Mouse (Mus musculus): ENCODE measurements around the gene Prkci.

Prkci gene

DNA sequence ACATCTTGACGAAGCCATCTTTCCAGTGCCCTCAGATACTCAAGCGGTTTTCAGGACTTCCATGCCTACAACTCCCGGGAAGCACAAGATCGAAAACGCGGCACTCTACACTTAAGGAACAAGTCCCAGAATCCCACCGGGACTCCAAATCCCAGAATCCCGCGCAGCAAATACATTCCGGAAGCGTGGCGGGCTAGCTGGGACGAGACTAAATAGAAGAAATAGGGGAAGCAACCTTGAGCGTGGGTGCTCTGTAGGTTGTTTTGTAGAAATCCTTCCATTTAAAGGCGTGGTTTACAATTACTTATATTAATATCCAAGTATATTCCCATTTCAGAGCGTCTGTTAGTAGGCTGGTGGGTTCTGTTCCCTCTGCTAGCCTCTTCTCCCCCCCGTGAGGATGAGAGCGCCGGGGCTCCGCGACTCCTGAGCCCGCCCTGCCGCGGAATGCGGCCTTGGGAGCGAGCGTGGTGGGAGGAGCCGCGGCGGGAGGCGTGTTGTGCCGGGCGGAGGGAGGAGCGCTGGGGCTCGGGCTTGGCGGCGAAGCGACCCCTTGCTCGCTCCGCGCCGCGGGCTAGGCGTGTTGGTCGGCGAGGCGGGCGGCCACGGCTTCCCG, at the start of gene Prkci:
TSS of gene Prkci (plus strand) at position 465 of the 616 bp plus-strand sequence.
- peak; percentile 90 for DNase-seq (ENCODE audit: low read depth, low spot score)

DNA sequence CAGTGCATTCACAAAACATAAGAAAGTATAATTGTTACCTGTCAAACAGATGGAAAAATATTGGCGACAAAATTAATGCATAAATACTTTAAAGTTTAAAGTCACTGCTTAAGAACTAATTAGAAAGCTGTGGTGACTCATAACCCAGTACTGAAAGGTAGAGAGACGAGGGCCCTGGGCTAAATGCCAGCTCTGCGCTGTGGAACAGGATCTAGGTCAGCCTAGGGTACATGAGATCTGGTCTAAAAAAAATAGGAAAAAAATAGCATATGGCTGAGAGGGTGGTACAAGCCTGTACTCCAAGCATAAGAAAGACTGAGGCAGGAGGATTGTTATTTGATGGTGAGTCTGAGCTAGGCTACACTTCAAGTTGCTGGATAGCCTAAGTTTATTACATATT, 43.9 kb upstream of the Prkci start:
- DNase-seq (ENCODE audit: low read depth, low spot score), result no peak

DNA sequence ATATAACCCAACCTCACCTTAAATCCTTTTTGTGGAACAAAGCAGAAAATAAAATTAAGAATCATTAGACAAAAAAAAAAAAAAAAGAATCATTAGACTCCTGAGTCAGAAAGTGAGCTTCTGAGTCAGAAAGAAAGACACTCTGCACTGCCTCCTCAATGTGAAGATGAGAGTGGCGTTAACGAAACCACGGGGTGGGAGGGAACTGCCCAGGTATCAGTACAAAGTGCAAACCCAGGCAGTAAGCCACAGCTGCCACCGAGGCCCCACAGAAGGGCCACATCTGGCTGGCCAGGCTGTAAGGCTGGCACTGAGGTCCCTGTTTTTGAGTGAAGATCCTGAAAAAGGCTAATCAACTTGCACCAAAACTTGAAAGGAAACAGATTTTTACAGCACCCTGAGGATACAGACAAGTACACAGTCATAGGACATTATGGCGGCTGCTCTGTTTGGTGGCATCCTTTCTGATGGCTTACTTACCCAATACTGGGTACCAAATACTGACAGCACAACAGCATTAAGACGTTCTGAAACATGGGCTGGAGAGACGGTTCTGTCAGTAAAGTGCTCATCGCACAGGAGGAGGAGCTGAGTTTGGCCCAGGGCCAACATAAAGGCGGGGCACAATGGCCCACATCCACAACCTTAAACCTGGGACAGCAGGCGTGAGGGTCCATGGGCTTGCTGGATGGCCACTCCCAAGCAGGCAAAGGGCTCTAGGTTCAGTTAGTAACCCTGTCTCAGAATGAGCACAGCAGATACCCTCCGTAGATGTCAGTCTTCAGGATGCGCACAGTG, 43.1 kb upstream of the Prkci start:
- no peak for DNase-seq (ENCODE audit: low read depth, low spot score)

DNA sequence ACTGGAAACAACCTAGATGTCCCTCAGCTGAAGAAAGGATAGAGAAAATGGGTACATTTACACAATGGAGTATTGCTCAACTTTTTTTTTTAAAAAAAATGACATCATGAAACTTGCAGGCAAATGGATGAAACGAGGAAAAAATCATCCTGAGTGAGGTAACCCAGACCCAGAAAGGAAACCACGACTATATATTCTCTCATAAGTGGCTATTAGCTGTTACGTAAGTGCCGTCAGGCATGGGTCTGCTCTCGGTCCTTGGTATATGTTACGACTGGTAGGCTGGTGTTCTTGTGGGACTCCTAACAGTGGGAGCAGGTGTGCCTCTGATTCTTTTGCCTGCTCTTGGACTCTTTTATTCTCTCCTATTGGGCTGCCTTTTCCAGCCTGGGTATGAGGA, 39.2 kb upstream of the Prkci start:
- no peak for DNase-seq (ENCODE audit: low read depth, low spot score)

DNA sequence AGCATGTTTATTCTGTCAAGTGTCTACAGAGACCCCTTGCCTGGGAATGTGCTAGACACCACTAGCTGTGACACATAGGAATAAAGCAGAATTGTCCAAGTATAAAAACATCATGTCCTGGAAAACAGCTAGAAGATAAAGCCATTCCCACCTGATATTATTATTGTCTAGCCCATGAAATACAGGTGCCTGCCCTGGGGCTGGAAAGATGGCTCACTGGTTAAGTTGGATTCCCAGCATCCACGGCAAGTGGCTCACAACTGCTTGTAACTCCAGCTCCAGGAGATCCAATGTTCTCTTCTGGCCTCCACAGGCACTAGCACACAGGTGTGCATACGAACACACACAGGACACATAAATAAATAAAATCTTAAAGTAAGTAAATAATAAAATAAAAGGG, 36.8 kb upstream of the Prkci start:
- DNase-seq (ENCODE audit: low read depth, low spot score), result no peak

DNA sequence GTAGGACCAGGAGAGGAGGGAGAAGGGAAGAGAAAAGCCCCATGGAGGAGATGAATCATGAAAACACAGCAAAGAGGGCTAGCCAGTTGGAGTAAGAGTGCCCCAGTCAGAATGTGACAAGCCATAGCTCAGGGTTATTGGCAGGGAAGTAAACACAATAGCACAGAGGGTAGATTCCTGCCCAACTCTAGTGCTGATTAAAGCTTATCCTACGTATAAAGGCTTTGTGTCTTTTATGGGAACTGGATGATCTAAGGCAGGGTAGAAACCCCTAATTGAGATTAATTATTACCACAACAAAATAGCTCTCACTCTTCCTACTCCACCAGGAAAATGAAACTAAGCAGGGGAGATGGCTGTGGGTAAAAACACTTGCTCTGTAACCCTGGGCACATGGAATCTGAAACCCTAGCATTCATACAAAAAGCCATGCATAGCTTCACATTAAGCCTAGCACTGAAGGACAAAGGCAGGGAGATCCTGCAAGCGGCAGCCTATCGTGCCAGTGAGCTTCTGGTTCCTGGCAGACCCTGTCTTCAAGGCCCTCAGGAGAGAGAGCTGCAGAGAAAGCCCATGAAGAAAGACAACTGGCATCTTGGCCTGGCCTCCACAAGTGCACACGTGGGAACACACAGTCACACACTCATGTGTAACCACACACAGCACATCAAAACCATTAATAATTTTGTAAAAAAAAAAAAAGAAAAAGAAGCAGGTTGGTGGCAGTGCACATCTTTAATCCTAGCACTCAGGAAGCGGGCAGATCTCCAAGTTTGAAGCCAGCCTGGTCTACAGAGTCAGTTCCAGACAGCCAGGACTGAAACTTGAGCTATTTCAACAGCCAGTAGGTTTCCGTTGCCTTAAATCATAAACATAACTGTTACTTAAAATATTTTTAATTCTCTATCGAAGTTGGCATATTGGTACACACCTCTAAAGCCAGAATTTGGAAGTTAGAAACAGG, 35.4 kb upstream of the Prkci start:
- DNase-seq (ENCODE audit: low read depth, low spot score), result no peak

DNA sequence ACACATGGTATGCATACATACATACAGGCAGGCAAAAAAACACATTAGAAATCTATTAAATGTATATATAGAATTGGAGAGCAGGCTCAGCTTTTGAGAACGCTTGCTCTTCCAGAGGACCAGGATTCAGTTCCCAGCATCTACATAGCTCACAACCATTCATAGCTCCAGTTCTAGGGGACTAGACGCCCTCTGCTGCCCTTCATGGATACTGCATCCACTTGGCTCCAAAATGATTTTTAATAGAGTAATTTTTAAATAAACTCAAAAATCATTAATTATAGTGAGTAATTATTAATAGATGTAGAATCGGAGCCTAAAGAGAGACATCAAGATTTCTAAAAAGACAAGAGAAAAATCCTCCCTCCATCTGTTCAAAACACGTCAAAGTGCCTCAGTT, 32.4 kb upstream of the Prkci start:
- no peak for DNase-seq (ENCODE audit: low read depth, low spot score)

DNA sequence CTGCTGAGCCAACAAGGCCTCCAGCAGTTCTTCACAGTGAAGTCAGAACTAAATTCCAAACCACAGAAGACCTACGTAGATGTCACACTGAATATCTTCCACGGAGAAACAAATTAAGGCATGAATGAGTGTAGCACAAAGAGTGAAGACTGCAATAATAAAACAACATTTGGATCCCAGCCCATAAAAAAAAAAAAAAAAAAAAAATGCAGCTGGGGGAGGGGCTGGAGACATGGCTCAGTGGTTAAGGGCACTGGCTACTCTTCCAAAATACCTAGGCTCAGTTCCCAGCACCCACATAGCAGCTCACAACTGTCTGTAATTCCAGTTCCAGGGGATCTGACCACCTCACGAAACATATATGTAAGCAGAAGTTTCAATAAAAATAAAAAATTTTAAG, 31.3 kb upstream of the Prkci start:
- DNase-seq (ENCODE audit: low read depth, low spot score), result no peak

DNA sequence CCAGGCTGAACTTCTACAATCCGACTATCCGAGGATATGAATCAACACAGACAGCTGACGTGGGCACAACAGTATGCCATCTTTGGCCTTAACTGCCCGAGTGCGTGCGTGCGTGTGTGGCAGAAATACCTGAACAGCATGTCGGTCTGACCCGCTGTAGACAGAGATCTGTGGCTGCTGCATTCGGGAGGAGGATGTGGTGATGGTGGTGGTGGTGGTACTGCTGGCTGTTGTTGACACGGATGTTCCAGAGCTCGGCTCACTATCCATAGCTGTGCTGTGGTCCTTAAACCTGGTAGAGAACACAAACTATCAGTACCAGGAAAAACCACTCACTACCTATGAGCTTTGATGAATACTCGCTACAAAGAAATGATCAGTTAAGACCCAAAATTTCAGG, 29.9 kb upstream of the Prkci start:
- no peak for DNase-seq (ENCODE audit: low read depth, low spot score)

DNA sequence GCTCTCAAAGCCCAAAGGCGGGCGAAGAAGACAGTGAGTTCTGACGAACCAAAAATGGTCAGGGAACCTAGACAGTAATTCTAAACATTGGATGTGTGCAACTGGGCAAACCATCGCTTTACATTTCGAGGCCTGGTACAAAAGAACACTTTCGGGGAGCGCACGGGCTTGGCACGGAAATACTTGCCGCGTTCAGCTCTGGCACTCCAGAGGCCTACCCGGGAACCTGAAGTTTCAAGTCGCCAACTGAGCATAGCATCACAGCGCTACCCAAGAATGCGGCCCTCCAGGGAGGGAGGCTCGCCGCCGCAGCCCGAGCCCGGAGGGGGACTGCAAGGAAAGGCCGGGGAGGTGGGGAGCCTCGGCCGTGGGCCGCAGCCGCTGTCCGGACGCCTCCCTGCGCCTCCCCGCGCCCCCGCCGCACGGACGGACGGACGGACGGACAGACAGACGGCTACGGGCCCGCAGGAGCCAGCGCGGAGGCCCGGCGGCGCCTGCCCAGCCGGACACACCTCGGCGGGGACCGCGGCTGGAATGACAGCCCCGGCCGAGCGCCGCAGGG, 26.9 kb upstream of the Prkci start:
- peak; percentile 6 for DNase-seq (ENCODE audit: low read depth, low spot score)

DNA sequence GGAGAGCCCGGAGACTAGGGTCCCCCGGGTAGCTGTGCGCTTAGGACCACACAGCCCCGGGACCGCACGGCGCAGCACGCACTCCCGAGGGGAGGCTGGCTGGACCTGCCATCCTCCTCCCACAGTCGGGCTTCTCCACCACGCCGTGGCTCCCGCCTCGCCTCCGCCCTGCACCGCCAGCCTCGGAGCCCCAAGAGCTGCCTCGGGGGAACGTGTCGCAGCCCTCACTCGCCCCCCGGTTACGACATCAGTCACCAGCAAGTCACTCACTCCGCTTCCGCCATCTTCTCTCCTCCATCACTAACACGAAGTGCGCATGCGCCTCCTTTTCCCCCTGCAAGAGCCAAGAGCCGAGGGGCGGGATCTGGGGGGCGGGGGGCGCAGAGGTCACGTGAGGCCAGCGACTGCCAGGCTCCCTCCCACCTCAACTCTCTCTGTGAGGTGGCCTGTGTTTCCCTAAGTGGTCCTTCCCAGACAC, 26.4 kb upstream of the Prkci start, which contains the start of gene Phc3:
TSS of gene Phc3 (minus strand) at position 312 of the 478 bp plus-strand sequence.
- DNase-seq (ENCODE audit: low read depth, low spot score), result peak; percentile 93

DNA sequence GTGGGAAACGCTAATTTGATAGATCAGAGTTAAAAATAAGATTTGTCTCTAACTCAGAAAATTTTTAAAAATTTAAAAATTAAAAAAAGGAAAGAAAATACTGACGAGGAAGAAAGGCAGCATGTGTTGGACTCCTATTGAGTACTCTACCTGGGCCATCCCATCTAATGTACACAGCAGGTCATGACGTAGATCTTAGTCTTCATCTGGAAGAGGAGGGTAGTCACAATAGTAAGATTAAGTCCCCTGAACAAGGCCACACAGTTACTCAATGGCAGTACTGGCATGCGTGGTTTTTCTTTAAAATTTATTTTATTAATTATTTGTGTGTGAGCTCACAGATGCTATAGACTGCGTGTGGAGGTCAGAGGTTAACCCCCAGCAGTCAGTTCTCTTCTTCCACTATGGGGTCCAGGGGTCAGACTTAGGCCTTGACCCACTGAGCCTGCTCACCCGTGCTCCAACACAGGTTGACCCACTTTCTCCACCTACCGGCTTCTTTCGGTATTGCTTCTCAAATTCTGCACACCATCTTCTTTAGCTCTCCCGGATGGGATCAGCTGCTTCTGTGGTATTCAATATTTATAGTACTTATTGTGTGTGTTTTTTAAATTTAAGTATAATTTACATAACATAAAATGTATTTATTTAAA, 20.3 kb upstream of the Prkci start:
- peak; percentile 55 for DNase-seq (ENCODE audit: low read depth, low spot score)

DNA sequence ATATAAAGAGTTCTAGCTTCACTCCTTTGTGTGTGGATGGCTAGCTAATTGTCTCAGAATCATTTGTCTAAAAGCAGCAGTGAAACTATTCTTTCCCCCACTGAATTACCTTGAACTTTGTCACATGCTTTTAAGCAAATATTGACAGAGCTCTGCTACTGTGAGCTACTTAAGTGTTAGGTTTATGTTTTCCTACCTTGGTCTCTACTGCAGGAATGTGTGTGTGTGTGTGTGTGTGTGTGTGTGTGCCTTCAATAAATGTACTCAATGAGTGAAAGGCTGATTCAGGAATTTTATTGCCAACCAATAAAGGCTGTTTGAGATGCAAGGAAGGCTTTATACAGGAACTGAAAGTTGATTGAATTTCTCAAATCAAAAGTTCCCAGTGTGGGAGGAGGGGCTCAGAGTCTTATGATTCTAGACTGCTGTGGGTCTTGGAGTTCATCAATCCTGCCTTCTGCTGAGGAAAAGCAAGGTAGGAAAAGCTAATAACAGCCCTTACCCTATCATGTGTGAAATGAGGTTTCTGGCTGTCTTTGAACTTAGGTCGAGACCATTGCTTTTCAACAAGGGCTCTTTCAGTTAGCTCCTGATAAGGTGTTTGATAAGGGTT, 18.4 kb upstream of the Prkci start:
- no peak for DNase-seq (ENCODE audit: low read depth, low spot score)

DNA sequence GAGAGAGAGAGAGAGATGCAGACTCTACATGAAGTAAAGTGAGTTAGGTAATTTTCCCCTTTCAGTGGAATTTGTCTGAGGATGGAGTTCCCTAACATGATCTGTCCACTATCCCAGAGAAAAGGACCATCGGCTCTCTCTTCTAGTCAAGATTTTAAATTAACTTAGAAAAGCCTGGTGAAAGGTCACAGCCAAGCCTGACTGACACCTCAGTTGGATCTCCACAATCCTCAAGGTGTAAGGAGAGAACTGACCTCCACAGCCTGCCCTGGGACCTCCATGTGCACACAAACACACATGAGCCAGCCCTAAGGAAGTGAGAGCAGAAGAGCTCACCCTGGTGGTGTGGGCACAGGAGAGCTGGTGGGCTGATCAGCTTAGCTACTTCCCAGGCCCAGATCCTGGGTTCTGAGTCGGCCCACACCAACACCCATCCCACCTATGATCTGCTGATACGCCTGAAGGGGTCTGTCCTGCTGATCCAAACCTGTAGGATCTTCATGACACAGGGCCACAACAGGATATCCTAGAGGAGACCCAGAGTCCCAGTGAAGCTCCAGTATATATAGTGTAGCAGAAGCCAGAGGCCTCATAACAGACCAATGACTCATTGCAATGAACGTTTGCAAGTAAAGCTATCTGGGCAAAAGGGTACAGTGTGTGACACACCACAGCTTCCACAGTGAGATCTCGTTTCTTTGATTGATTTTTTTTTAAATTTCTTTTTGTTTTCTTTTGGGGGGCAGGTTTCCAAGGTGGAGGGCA, 13.7 kb upstream of the Prkci start:
- no peak for DNase-seq (ENCODE audit: low read depth, low spot score)

DNA sequence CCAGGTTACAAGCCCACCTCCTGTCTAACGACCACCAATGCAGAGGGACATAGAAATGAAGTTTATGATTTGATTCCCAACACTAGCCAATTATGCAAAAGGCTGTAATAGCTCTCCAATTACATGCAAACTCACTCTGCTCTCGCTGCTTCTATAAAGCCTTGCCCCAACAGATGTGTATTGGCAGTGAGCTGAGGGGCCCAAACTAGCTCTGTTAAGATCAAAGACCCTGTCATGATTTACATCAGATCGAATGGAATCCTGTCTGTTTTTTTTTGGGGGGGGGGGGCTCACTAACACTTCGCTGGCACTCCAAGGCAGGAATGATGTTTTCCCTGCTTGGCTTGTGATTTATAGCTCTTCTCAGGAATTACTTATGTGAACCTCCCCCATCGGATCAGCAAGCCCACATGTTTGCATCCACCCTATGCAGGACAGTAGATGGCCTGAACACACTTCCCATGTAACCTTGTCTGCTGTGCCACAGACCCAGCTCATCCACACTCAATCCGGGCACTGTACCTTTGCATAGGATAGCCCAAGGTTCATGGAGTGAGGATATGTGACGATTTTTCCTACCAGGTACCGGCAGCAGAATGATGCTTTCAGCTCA, 12.5 kb upstream of the Prkci start:
- no peak for DNase-seq (ENCODE audit: low read depth, low spot score)

DNA sequence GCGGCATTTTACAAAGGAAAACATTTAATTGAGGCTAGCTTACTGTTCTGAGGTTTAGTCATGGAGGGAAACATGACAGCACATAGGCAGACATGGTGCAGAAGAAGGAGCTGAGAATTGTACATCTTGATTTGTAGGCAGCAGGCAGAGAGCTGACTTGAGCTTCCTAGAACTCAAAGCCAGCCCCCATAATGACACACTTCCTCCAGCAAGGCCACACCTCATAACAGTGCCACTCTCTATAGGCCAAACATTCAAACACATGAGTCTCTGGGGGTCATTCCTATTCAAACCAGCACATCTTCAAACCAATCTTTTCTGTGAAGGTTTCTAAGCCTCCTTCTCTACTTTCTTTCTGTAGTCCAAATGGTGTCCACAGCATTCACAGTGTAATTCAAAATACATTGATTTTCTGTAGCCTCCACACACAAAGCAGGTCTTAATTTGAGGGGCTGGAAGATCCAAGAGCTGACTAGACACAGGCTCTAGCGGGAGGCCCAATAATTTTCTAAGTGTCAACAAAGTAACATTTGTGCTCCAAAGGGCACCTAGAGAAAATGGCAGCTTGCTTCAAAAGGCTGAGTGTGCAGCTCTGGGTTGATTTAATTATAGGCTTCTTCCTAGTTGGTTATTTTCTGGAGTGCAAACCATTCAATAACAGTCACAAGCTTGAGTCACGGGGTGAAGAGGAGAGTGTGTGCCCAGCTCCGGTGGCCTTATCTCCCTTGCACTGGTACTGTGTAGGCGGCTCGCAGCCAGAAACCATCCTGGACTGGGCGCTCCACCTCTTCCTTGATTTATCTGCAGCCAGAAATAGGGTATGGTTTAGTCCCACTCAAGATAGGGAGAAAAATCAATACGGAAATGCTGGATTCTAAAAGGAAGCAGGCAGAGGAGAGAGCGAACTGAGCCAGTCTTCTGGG, 7.9 kb upstream of the Prkci start:
- no peak for DNase-seq (ENCODE audit: low read depth, low spot score)

DNA sequence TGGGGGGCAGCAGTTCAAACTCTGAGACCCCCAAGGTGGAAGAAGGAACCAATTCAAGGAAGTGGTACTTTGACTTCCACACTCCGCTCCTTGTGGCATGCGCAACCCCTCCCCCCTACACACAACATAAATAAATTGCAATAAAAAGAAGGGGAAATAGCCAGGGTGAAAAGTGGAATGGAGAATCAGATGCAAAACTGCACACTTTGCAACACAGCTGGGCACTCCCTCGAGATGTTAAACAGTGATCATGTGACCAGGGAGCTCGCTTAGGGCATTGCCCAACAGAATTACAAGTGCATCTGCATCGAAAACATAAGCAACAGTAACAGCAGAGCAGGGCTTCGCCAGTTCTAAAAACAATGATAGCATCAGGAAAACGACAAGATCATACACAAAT, 3.4 kb upstream of the Prkci start:
- no peak for DNase-seq (ENCODE audit: low read depth, low spot score)

DNA sequence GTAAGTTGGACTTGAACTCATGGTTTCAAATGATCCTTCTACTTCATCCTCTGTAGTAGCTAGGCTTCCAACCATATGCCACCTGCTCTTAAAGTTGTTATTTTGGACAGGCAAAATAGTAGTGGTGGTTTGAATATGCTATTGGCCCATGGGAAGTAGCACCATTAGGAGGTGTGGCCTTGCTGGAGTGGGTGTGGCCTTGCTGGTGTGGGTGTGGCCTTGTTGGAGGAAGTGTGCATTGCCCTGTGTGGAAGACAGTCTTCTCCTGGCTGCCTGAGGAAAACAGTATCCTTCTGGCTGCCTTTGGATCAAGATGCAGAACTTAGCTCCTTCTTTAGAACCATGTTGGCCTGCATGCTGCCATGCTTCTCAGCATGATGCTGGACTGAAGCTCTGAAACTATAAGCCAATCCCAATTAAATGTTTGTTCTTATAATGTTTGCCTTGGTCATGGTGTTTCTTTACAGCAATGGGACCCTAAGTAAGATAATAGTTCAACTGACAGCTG, 2.4 kb upstream of the Prkci start:
- DNase-seq (ENCODE audit: low read depth, low spot score), result no peak

Measured in retina, postnatal 7 days (tissue).